Mouse (Mus musculus): Measurements from ENCODE around the gene Tnip1. TPM values are rescaled to one million over a fixed set of nuclear protein-coding genes. Genes with fewer than 3 reads are reported as not detected.

The Tnip1 gene
- polyA plus RNA-seq, 1 experiment, result 18.4 TPM

DNA sequence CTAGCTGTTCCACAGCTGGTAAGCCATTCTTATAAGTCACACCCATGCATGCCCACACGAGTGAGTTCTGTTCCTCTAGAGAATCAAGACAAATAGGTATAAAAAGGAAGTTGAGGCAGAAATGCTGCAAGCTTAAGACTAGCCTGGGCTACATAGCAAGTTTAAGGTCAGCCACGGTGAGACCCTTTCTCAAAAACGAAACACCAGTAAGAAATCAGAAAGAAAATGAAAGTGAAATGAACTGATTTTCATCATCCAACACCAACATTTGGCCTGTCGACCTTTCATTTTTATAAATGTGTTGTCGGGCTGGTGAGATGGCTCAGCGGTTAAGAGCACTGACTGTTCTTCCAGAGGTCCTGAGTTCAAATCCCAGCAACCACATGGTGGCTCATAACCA, 83.8 kb downstream of the Tnip1 start:
- H3K4me1 ChIP-seq (ENCODE audit: control insufficient read depth, insufficient read depth, low read length), result 0 out of 2 replicates have a peak, but pooled peaks cover 6% of the 10 kb centered on the region
- no peak overlapping the region for H3K27ac ChIP-seq (ENCODE audit: insufficient read depth, low read length)
- H3K4me3 ChIP-seq (ENCODE audit: insufficient read depth, low read length), result no peak overlapping the region
- TF ChIP-seq CTCF (IDR thresholded peaks at IDR 0.05; ENCODE audit: borderline replicate concordance, insufficient read depth, low read length) (no peak), POLR2A (IDR thresholded peaks at IDR 0.05; ENCODE audit: low read depth, low read length) (no peak)

DNA sequence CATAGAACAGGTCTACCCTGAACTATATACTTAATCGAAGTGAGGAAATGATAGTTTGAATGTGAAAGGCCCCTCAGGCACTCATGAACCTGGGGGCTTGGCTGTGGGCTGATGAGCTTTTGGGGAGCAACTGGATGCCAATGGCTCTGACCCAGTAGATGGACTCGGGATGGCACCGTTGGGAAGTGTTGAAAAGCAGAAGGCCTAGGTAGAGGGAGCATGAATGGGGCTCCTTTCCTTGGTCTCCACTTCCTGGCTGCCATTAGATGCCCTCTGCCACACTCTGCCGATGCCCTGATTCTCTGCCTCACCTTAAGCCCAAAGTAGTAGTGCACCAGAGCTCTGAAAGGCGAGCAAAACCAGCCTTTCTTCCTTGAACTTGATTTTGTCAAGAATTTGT, 86.7 kb downstream of the Tnip1 start:
- H3K4me1 ChIP-seq (ENCODE audit: control insufficient read depth, insufficient read depth, low read length), result 0 out of 2 replicates have a peak, but pooled peaks cover 3% of the 10 kb centered on the region
- no peak overlapping the region for H3K4me3 ChIP-seq (ENCODE audit: insufficient read depth, low read length)
- TF ChIP-seq POLR2A (IDR thresholded peaks at IDR 0.05; ENCODE audit: low read depth, low read length) (no peak), CTCF (IDR thresholded peaks at IDR 0.05; ENCODE audit: borderline replicate concordance, insufficient read depth, low read length) (no peak)
- H3K27ac ChIP-seq (ENCODE audit: insufficient read depth, low read length), result no peak overlapping the region

DNA sequence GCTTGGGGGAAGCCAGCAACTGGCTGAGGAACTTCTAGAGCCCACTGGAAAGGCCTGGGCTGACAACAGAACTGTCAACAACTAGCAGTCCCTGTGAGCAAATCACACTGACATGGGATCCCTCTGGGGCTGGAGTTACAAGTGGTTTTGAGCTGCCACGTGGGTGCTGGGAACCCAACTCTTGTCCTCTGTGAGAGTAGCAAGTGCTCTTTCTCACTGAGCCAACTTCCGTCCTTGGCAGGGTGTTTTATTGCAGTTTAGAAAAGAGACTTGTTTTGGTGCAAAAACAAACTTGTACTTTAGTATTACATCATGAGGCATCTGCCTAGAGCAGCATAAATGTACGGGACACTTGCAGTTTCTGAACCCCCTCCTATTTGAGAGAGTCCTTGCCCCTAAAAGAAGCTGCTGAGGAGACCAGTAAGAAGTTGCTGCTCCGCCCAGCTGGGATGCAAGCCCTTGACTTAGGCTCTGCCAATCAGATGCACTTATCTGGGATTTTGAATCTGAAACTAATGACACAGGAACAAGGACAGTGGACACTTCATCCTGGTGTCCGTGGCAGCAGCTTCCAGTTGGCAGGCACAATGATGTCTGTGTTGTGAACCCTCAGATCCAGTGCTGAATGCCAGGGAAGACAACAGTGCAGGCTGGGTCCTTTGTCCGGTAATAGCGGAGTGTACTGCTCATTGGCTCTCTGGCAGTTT, 90.7 kb downstream of the Tnip1 start:
- H3K27ac ChIP-seq (ENCODE audit: insufficient read depth, low read length), result no peak overlapping the region
- TF ChIP-seq CTCF (IDR thresholded peaks at IDR 0.05; ENCODE audit: borderline replicate concordance, insufficient read depth, low read length) (no peak), POLR2A (IDR thresholded peaks at IDR 0.05; ENCODE audit: low read depth, low read length) (no peak)
- peaks cover 13% of the 10 kb centered on the region; the same call in 1 of the 2 replicates for H3K4me1 ChIP-seq (ENCODE audit: control insufficient read depth, insufficient read depth, low read length)
- H3K4me3 ChIP-seq (ENCODE audit: insufficient read depth, low read length), result no peak overlapping the region

DNA sequence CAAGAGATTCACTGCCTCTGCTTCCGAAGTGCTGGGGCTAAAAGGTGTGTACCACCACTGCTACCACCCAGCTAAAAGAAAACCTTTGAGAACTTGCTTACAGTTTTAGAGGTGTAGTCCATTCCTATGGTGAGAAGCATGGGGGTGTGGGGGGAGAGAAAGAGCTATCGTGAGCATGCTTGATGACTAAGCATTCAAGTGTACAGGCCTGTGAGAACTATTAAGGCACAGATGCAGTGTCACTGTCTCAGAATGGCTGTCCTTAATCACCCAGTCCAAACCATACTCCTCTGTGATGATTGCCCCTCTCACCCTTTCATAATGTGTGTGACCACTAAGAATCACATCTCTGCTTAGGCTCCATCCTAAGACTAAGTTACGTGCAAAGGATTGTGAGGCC, 93.4 kb downstream of the Tnip1 start:
- Histone ChIP-seq H3K27ac (ENCODE audit: insufficient read depth, low read length) (no peak overlapping the region), H3K4me3 (ENCODE audit: insufficient read depth, low read length) (no peak overlapping the region), H3K4me1 (ENCODE audit: control insufficient read depth, insufficient read depth, low read length) (peaks cover 15% of the 10 kb centered on the region; the same call in 1 of the 2 replicates)
- no peak for TF ChIP-seq CTCF (IDR thresholded peaks at IDR 0.05; ENCODE audit: borderline replicate concordance, insufficient read depth, low read length)
- no peak for TF ChIP-seq POLR2A (IDR thresholded peaks at IDR 0.05; ENCODE audit: low read depth, low read length)

DNA sequence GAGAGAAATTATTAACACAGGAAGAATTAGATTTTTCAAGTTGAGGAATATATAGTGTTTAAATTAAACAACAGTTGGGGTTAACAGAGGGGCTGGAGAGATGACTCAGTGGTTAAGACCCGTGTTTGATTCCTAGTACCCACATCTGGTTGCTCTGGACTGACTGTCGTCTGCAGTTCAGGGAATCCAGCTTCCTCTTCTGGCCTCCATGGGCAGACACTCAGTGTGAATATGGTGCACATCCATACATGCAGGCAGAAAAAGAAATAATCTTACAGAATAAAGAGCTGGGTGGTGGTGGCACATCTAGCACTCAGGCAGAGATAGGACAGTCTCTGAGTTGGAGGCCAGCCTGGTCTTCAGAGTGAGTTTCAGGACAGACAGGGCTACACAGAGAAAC, 94.3 kb downstream of the Tnip1 start:
- no peak overlapping the region for H3K27ac ChIP-seq (ENCODE audit: insufficient read depth, low read length)
- H3K4me1 ChIP-seq (ENCODE audit: control insufficient read depth, insufficient read depth, low read length), result peaks cover 15% of the 10 kb centered on the region; the same call in 1 of the 2 replicates
- TF ChIP-seq POLR2A (IDR thresholded peaks at IDR 0.05; ENCODE audit: low read depth, low read length) (peak; percentile 1; the same call in 1 of the 2 replicates), CTCF (IDR thresholded peaks at IDR 0.05; ENCODE audit: borderline replicate concordance, insufficient read depth, low read length) (no peak)
- no peak overlapping the region for H3K4me3 ChIP-seq (ENCODE audit: insufficient read depth, low read length)

DNA sequence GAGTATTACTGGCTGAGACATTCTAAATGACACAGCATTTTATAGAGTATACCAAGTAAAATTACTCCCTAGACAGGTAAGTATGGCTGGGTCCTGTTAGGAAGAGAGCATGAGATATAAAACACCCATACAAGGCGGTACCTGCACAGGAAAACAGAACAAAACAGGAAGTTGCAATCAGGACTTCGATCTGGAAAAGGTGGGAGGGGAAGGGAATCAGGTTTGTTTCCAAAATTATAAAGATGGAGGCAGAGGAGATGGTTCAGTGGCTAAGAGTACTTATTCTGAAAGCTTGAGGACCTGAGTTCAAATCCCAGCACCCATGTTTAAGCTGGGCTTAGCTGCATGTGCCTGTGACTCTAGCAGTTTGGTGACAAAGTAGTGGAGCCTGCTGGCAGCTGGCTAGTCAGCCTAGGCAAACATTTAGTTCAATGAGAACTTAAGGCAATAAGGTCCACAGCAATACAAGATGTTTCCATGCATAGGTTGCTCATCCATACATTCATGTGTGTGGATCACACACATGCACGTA, 94.7 kb downstream of the Tnip1 start:
- Histone ChIP-seq H3K4me3 (ENCODE audit: insufficient read depth, low read length) (no peak overlapping the region), H3K27ac (ENCODE audit: insufficient read depth, low read length) (no peak overlapping the region; the same call in 1 of the 2 replicates), H3K4me1 (ENCODE audit: control insufficient read depth, insufficient read depth, low read length) (peaks cover 15% of the 10 kb centered on the region; the same call in 1 of the 2 replicates)
- TF ChIP-seq CTCF (IDR thresholded peaks at IDR 0.05; ENCODE audit: borderline replicate concordance, insufficient read depth, low read length) (no peak), POLR2A (IDR thresholded peaks at IDR 0.05; ENCODE audit: low read depth, low read length) (0 out of 2 replicates have a peak, but pooled peaks have one; percentile 33)

DNA sequence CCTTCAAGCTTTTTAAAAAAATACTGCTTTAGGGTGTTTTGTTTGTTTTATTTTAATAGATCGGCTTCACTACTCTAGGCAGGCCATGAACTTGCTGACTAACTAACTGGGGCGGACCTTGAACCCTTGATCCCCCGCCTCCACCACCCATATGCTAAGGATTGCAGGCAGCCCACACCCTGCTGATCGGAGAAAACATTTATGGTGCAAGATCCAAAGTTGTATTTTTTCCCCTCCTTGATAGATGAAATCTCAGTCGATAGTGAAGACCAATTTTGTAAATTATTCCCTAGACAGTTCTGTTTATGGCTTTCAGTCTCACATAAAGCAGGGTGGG, 95.7 kb downstream of the Tnip1 start:
- Histone ChIP-seq H3K4me1 (ENCODE audit: control insufficient read depth, insufficient read depth, low read length) (peaks cover 15% of the 10 kb centered on the region; the same call in 1 of the 2 replicates), H3K27ac (ENCODE audit: insufficient read depth, low read length) (peak overlapping the region; percentile 72), H3K4me3 (ENCODE audit: insufficient read depth, low read length) (peak overlapping the region; percentile 92)
- TF ChIP-seq POLR2A (IDR thresholded peaks at IDR 0.05; ENCODE audit: low read depth, low read length) (0 out of 2 replicates have a peak, but pooled peaks have one; percentile 0), CTCF (IDR thresholded peaks at IDR 0.05; ENCODE audit: borderline replicate concordance, insufficient read depth, low read length) (no peak)

DNA sequence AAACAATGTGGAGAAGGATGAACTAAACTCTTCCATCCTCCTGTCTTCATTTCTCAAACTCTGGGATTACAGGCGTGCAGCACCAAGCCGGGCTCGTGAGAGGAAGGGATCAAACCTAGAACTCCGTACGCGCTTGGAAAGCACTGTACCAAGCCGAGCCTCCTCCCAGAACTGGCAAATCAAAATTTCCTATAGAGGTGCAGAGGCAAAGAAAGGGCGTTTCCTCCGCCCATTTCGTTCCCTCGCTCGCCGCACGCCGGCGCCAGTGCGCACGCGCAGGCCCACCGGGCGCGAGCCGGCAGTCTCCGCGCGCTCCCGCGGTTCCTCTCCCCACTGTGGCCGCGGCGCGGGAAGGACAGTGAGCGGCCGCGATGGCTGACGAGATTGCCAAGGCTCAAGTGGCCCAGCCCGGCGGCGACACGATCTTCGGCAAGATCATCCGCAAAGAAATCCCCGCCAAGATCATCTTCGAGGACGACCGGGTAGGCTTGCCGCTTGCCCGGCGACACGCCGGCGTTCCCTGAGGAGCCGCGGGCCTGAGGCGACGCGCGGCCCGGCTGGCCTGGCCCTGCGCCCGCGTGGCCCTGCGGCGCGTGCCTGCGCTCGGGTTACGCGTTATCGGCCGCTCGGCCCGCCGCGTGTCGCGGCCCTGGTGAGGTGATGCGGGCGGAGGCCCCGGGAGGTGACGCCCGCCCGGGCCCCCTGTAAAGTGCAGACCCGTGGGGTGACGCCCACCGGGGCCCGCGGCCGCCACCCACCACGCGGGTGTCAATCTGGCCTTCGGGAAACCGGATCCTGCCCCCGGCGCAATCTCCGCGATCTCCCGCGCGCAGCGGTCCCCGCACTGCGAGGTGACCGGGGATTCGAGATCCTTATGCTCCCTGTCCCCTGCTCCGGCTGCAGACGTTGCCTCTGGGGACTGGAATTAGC, 96.3 kb downstream of the Tnip1 start, which contains the start of gene Hint1:
Gene Hint1 (plus strand): TSS at position 265 of the 930 bp plus-strand sequence.
- Histone ChIP-seq H3K27ac (ENCODE audit: insufficient read depth, low read length) (peak within 1 kb of the TSS; percentile 72), H3K4me3 (ENCODE audit: insufficient read depth, low read length) (peak within 1 kb of the TSS; percentile 92), H3K4me1 (ENCODE audit: control insufficient read depth, insufficient read depth, low read length) (peaks cover 15% of the 10 kb centered on the region; the same call in 1 of the 2 replicates)
- no peak for TF ChIP-seq CTCF (IDR thresholded peaks at IDR 0.05; ENCODE audit: borderline replicate concordance, insufficient read depth, low read length)
- TF ChIP-seq POLR2A (IDR thresholded peaks at IDR 0.05; ENCODE audit: low read depth, low read length), result peak; percentile 91

DNA sequence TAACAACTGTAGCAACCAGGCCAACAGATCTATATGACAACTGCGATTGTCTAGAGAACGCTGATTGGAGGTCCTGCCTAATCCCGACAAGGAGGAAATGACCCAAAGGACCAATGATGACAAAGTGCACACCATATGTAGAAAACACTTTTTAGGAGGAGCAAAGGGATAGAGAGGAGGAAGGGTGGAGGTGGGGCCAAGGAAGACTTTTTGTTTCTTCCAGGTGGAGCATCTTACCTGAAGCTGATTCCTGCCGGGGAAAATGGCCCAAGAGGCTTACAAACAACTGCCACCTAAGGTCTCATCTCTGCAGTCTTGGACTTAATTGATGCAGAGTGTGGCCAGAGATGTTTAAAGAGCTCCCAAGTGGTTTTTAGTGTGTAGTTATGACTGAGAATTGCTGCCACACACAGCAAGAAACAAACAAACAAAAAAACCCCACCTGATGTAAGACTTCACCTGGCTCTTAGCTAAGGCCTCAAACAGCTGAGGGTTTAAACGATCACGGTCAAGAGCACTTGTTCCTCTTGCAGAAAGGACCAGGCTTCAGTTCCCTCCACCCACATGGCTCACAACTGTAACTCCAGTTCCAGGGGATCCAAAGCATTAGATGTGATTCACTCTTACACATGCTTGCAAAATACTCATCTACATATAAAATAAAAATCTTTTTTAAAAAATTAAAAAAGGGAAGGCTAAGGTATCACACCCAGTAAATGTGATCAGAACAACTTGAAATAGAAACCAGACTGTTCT, 97.2 kb downstream of the Tnip1 start:
- Histone ChIP-seq H3K4me3 (ENCODE audit: insufficient read depth, low read length) (peak overlapping the region; percentile 19), H3K4me1 (ENCODE audit: control insufficient read depth, insufficient read depth, low read length) (peaks cover 15% of the 10 kb centered on the region; the same call in 1 of the 2 replicates), H3K27ac (ENCODE audit: insufficient read depth, low read length) (peak overlapping the region; percentile 64; the same call in 1 of the 2 replicates)
- TF ChIP-seq CTCF (IDR thresholded peaks at IDR 0.05; ENCODE audit: borderline replicate concordance, insufficient read depth, low read length), result no peak
- TF ChIP-seq POLR2A (IDR thresholded peaks at IDR 0.05; ENCODE audit: low read depth, low read length), result no peak
